Mouse (Mus musculus): ENCODE data around the gene Aptx. TPM values are rescaled to one million over a fixed set of nuclear protein-coding genes. Genes with fewer than 3 reads are reported as not detected.

The Aptx gene
- total RNA-seq, 4 experiments from 2014 or later, result 30.6 to 33.1 (median 32.3) TPM

DNA sequence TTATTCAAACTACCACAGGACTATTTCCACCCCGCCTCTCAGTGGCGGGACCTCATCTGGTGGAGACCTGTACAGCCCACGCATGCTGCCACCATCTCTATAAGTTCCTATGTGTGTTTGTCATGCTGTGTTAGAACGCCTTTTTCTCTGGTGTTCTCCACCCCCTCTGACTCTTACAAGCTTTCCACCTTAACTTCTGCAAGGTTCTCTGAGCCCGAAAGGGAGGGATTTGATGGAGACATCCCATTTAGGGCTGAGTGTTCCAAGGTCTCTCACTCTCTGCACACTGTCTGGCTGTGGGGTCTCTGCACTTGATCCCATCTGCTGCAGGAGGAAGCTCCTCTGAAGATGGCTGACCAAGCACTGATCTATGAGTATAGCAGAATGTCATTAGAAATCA is 29.5 kb downstream of the Aptx start:
- no peak for DNase-seq (ENCODE audit: low spot score in 2 of 2)

DNA sequence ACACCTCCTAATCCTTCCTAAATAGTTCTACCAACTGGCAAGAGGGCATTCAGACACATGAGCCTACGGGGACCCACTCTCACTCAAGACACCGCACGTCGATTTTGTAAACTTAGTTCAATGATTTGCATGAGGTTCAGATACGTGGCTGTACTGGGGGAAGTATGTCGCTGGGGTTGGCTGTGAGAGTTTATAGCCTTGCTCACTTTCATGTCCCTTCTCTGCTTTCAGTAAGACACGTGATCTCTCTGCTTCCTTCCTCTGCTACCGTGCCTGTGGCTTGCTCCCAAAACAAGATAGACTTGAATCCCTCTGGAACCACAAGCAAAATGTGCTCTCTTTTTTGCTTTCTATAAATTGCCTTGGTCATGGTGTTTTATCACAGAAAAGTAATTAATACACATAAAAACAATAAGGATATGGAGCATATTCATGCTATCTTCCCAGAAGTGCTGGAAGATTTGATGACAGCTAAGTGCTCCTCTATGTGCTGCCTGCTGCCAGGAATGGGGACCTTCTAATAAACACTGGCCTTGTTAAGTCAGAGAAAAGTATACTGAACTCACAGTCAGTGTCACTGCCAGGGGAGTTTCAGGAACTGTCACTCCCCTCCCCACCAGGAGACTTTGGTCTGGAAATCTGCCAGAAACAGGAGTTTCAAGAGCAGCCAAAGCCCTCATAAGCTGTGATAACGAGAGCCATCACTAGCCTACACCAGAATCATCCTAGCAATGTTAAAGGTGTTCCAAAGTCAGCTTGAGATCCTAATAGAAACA is 36.6 kb downstream of the Aptx start:
- no peak for DNase-seq (ENCODE audit: low spot score in 2 of 2)

DNA sequence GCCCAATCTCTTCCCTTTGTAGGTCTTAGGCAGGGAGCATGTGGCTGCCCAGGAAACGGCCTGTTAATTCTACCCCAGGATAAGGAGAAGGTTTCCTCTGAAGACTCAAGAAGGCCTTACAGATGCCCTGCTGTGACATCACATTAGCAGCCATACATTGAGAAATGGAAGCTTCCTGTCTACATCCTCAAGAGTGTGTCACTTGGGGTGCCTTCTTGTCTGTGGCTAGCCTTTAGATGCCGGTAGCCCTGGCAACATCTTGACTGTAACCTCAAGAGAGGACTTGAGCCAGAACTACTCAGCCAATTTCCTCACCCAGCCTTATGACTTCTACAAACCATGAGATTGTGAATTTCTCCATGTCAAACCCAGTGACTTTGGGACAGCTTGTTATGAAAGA is 51.9 kb downstream of the Aptx start:
- DNase-seq (ENCODE audit: low spot score in 2 of 2), result no peak

DNA sequence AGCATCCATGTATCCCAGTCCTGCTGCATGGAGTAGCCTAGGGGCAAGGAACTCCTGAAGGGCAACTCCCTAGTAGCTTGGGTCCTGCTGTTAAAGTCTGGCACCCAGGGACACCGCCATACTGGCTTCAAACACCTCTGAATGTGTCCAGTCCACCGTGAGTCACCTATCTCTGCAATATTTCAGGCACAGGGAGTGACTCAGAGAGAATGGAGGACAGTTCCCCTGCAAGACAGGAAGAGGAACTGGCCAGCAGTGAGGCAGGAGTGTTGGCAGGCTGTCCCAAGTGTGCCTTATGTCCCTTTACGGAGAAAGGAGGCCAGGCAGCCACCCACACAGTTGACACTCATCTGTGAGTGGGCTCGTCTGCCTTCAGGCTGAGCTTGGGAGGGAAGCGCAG is 53.9 kb downstream of the Aptx start:
- DNase-seq (ENCODE audit: low spot score in 2 of 2), result peak in 1 of 2 experiments; percentile 29

DNA sequence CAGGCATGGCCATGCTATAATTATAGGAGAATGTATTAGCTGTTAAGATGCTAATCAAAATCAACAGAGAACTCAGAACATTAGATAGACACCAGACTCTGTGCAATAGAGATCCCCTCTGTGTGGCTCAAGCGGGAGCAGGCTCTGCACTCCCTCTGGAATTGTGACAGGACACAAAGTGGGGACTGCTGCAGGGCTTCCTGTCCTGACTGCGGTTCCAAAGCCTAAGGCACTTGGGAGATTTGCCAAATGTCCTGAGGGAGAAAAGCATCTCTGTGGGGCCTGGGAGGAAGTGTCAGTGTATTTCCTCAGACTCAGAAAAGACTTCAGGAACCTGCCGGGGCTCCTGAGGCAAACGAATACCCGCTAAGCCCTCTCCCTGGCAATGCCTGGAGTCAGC is 59.4 kb downstream of the Aptx start:
- DNase-seq (ENCODE audit: low spot score in 2 of 2), result no peak

DNA sequence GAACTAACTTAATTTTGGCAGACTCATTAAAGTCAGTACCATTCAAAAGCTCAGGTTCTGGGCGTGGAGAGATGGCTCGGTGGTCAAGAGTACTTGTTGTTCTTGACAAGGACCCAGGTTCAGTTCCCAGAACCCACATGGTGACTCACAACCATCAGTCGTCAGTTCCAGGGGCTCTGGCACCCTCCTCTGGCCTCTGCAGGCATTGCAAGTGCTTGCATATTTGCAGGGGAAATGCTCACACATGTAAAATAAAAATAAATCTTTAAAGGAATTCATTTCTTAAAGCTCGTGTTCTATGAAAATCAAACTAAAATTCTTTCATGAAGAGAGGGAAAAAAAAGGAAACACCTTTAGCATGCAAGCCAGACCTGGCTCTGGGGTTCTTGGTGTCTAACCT is 62.0 kb downstream of the Aptx start:
- no peak for DNase-seq (ENCODE audit: low spot score in 2 of 2)

Small RNAs within 50 kb of the gene (microRNA-seq; reads per million reads assigned to microRNA genes)
- gene Mir207, result 0 to 0.42 reads per million in 2 experiments

Other genes starting within 250 kb of the Aptx start
- 10 to 100 TPM; 11.8 to 15.4 (median 14.5) TPM for gene Tmem215, start 231.0 kb downstream of the Aptx start, total RNA-seq (2022)
- gene Dnaja1, start 19.0 kb upstream of the Aptx start, total RNA-seq (2022), result 100 to 1,000 TPM; 208 to 274 (median 248) TPM
- gene Smu1, start 54.7 kb upstream of the Aptx start, total RNA-seq (2022), result 10 to 100 TPM; 52.5 to 57.8 (median 55.1) TPM
- gene B4galt1, start 150.8 kb upstream of the Aptx start, total RNA-seq (2022), result 1 to 10 TPM; 4.2 to 7.3 (median 5.4) TPM
- not detected for gene Spink4, start 216.9 kb upstream of the Aptx start, total RNA-seq (2022)
- gene Bag1, start 245.1 kb upstream of the Aptx start, total RNA-seq (2022), result 100 to 1,000 TPM; 176 to 192 (median 181) TPM
- gene Chmp5, start 245.2 kb upstream of the Aptx start, total RNA-seq (2022), result 10 to 100 TPM; 73.9 to 90.3 (median 79.7) TPM

All from left cerebral cortex, adult 8-10 months (tissue).